Mouse (Mus musculus) ES-Bruce4 (cell line): ENCODE data around the gene C130074G19Rik. TPM values are rescaled to one million over a fixed set of nuclear protein-coding genes. Genes with fewer than 3 reads are reported as not detected.

Experiments used
- H3K27ac ChIP-seq: 2 replicates; pipeline ENCODE4 v1.5.1; 2012; ENCODE audit warnings: low read length, inconsistent platforms; ENCODE audit not compliant: insufficient read depth
- H3K27me3 ChIP-seq: 2 replicates; pipeline ENCODE4 v1.6.1; 2012; ENCODE audit warnings: mild to moderate bottlenecking, low read length, inconsistent platforms; ENCODE audit not compliant: control insufficient read depth, poor library complexity, insufficient read depth, severe bottlenecking
- H3K36me3 ChIP-seq: 2 replicates; pipeline ENCODE4 v1.6.1; 2012; ENCODE audit warnings: inconsistent platforms, mild to moderate bottlenecking, low read length, moderate library complexity; ENCODE audit not compliant: control insufficient read depth, poor library complexity, insufficient read depth, severe bottlenecking
- H3K4me1 ChIP-seq: one replicate; pipeline ENCODE4 v1.8.1; 2011; ENCODE audit warnings: low read length; ENCODE audit not compliant: control insufficient read depth, insufficient read depth
- H3K4me3 ChIP-seq: 2 replicates; pipeline ENCODE4 v1.5.1; 2011; ENCODE audit warnings: low read depth, mild to moderate bottlenecking, low read length
- H3K9ac ChIP-seq: 2 replicates; pipeline ENCODE4 v1.6.1; 2012; ENCODE audit warnings: low read depth, mild to moderate bottlenecking, inconsistent platforms; ENCODE audit not compliant: poor library complexity, severe bottlenecking
- H3K9me3 ChIP-seq: replicated peaks from 2 replicates; pipeline ENCODE4 v1.6.1; 2012; ENCODE audit warnings: mild to moderate bottlenecking, low read length, inconsistent platforms; ENCODE audit not compliant: control insufficient read depth, poor library complexity, insufficient read depth, severe bottlenecking
- CTCF ChIP-seq: IDR thresholded peaks from one replicate; pipeline ENCODE4 v1.8.1; 2011; ENCODE audit warnings: low read depth, low read length
- EP300 ChIP-seq: IDR thresholded peaks from 2 replicates; pipeline ENCODE4 v1.6.1; 2011; ENCODE audit warnings: low read depth, low read length; ENCODE audit not compliant: insufficient read depth
- POLR2A ChIP-seq: IDR thresholded peaks from one replicate; pipeline ENCODE4 v1.8.1; 2011; ENCODE audit warnings: low read length; ENCODE audit not compliant: insufficient read depth
- polyA plus RNA-seq: library from polyadenylated mRNA; stranded (reverse); fragments of >200 nt; gene quantifications from 2 replicates; pipeline ENCODE4 v1.2.4, GENCODE M21; 2011; ENCODE audit warnings: low read depth; ENCODE audit not compliant: missing spikeins, insufficient read depth, insufficient read length

The C130074G19Rik gene
- polyA plus RNA-seq, 1 experiment, result 4.8 TPM

- Histone ChIP-seq H3K9ac (no peak overlapping the region), H3K4me3 (no peak overlapping the region), H3K4me1 (no peaks in the 10 kb centered on the region), H3K36me3 (no peaks in the 10 kb centered on the region), H3K27ac (no peak overlapping the region), H3K27me3 (no peaks in the 10 kb centered on the region), H3K9me3 (no peaks in the 10 kb centered on the region)
- no peak for TF ChIP-seq CTCF
- TF ChIP-seq EP300, result no peak
- TF ChIP-seq POLR2A, result no peak
Measured at GRCm38 (mm10) chr1:184871506-184871905, 11.5 kb downstream of the C130074G19Rik start.

- Histone ChIP-seq H3K27ac (no peak overlapping the region), H3K9ac (no peak overlapping the region), H3K36me3 (no peaks in the 10 kb centered on the region), H3K4me3 (no peak overlapping the region), H3K9me3 (no peaks in the 10 kb centered on the region), H3K27me3 (no peaks in the 10 kb centered on the region), H3K4me1 (no peaks in the 10 kb centered on the region)
- no peak for TF ChIP-seq CTCF
- no peak for TF ChIP-seq POLR2A
- TF ChIP-seq EP300, result no peak
Measured at GRCm38 (mm10) chr1:184870646-184871385, 12.2 kb downstream of the C130074G19Rik start.

GRCm38 (mm10) chr1:184869939-184870565 lies 13.0 kb downstream of the C130074G19Rik start:
- no peak for TF ChIP-seq CTCF
- TF ChIP-seq EP300, result no peak
- TF ChIP-seq POLR2A, result no peak
- H3K4me3 ChIP-seq, result no peak overlapping the region

GRCm38 (mm10) chr1:184867640-184868120 lies 15.3 kb downstream of the C130074G19Rik start:
- Histone ChIP-seq H3K27ac (no peak overlapping the region), H3K27me3 (no peaks in the 10 kb centered on the region)

More at GRCm38 (mm10) chr1:184869939-184870565, 13.0 kb downstream of the C130074G19Rik start:
- Histone ChIP-seq H3K9ac (no peak overlapping the region), H3K36me3 (no peaks in the 10 kb centered on the region), H3K4me1 (no peaks in the 10 kb centered on the region), H3K9me3 (no peaks in the 10 kb centered on the region), H3K27me3 (no peaks in the 10 kb centered on the region), H3K27ac (no peak overlapping the region)

GRCm38 (mm10) chr1:184864381-184864801 lies 18.6 kb downstream of the C130074G19Rik start:
- Histone ChIP-seq H3K4me3 (no peak overlapping the region), H3K9ac (no peak overlapping the region), H3K9me3 (no peaks in the 10 kb centered on the region), H3K36me3 (no peaks in the 10 kb centered on the region), H3K27me3 (no peaks in the 10 kb centered on the region), H3K27ac (no peak overlapping the region), H3K4me1 (no peaks in the 10 kb centered on the region)
- TF ChIP-seq CTCF (no peak), POLR2A (no peak), EP300 (no peak)

More at GRCm38 (mm10) chr1:184867640-184868120, 15.3 kb downstream of the C130074G19Rik start:
- Histone ChIP-seq H3K4me1 (no peaks in the 10 kb centered on the region), H3K9ac (no peak overlapping the region), H3K36me3 (no peaks in the 10 kb centered on the region), H3K4me3 (no peak overlapping the region), H3K9me3 (no peaks in the 10 kb centered on the region)
- no peak for TF ChIP-seq EP300
- no peak for TF ChIP-seq POLR2A
- TF ChIP-seq CTCF, result no peak

GRCm38 (mm10) chr1:184862636-184863035 lies 20.4 kb downstream of the C130074G19Rik start:
- Histone ChIP-seq H3K9ac (no peak overlapping the region), H3K4me1 (no peaks in the 10 kb centered on the region), H3K27me3 (no peaks in the 10 kb centered on the region), H3K36me3 (no peaks in the 10 kb centered on the region), H3K9me3 (no peaks in the 10 kb centered on the region), H3K27ac (no peak overlapping the region), H3K4me3 (no peak overlapping the region)
- TF ChIP-seq CTCF (no peak), EP300 (no peak), POLR2A (no peak)
